Mouse (Mus musculus): ENCODE data around the gene 2010111I01Rik. TPM values are rescaled to one million over a fixed set of nuclear protein-coding genes. Genes with fewer than 3 reads are reported as not detected.
"Not testable (repeated sequence)": the region's sequence is repeated elsewhere in the genome, so short reads cannot be mapped to it uniquely, and the experiment has no call there.

2010111I01Rik gene
- total RNA-seq, 2 experiments from 2014 or later = 127 to 139 TPM

DNA sequence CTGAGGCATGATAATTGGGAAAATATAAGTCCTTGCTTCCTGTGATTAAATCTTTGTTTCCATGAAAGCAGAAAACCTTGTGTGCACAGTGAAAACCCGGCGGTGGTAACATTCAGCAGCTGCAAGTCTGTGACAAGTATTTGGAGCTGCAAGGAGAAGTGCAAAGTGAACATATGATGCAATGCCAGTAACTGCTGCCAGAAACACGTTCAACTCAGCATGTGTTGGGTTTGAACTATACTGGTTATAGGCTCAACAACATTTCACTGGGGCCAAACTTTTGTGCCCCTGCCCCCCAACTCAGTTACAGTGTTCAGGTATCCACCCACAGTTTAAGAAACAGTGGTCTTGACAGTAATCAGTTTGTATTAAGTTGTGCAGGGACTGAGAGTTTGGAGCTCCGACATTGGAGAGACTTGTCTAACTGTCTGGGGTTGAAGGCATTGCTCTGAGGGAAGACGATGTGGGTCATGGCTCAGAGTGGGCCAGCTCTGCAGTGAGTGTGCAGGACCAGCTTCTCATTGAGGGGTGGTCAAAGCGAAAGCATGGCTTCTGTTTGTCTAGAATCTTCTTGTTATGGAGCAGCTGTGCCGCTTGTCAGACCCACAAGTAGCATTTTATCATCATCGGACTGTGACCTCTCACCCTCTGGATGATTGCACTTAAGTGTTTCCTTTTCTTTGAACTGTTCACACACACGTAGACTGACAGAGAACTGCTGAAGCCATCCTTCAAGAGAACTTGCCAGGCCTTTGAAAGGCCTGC, 109.4 kb downstream of the 2010111I01Rik start:
- no peak for DNase-seq (ENCODE audit: low spot score in 2 of 2)

DNA sequence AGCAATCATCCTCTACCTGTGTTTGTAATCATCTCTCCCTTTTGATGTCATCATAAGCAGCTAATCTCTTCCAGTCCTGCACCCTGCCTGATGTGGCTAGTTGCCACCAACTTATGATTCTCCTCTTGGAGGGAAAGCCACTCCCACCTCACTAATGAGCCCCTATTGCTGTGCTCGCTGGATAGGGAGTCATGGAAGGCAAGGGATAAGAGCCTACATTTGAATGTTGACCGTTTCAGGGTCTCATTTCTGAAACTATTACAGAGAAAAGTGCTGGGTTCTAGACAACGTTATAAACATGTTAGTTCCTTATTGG, 109.9 kb downstream of the 2010111I01Rik start:
- no peak for DNase-seq (ENCODE audit: low spot score in 2 of 2)

DNA sequence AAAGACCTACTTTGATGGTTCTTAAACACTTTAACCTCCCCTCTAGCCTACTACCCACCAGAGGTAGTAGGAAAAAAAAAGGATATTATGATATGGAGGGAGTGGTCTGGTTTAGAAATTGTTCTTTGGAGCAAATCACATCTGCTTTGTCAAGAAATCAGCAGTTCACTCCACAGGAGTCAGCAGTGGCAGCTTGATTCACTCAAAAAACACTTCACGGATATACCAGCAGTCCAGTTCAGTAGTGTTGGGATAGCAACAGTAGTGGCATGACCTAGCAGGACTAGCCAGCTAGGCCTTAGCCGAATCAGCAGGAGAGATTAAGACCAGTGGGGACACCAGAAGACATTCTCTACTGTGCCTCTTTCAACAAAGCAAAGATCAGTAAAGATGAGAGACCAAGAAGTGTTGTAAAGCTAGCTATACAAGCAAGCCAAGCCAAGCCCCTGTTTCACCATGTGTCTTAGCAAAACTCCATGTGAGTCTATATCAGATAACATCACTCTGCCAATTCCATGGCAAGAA, 110.7 kb downstream of the 2010111I01Rik start:
- no peak for DNase-seq (ENCODE audit: low spot score in 2 of 2)

DNA sequence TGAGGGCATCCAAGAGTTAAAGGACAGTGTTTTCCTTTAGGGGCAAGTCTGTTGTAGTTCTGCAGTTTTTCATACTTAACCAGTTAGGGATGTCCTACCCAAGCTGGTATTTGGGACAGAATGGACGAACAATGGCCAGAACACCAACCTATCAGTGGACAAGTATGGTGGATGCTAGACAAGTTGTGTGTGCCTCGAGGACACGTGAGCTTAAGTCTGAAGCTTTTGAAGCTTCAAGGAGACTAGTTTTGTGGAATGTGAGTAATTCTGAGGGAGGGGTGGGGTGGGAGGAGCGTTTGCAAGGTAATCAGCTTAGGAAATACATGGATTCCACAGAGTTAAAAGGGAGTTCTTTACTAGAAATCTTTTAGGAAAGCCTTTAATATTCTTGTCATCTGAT, 115.5 kb downstream of the 2010111I01Rik start:
- no peak for DNase-seq (ENCODE audit: low spot score in 2 of 2)

DNA sequence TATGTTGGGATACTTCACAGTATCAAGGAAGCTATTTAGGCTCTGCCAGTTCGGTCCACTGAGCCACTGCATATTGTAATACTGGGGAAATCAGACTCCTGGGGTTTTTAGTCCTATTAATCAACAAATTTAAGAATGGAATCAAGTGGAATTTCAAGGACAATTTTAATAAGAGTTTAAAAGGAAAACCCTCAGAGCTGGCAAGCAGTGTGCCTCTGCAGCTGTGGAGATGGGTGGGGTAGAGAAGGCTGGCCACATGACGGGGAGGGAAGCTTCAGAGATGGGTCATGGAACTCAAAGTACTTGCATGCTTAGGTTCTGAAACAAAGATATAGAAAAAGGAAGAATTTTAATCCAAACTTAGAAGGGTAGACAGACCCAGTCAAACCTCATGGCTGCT, 116.1 kb downstream of the 2010111I01Rik start:
- DNase-seq (ENCODE audit: low spot score in 2 of 2) = no peak

DNA sequence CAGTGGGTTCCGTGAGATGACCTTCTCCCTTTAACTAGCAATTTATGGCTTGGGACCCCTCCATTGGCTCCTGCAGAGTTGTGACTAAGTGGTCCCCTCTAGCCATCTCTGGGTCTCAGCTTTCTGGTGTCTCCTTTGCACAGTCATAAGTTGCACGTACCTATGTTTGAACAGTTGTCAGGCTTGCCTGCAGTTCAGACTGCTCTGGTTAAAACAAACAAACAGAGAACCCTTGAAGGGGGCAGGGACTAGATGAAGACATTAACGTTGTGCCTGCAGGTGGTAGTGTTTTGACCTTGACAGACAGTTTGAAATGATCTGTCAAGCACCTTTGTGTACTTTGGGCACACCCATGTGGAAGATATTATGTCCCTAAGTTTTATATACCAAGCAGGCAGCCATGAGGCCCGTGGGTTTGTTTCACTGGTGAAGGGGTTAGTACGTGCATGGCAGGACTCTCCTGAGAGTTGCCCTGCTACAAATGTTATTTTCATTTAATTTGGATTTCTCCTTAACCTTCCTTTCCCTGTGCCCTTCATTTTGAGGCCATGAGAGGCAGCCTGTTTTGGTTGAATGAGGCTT, 118.0 kb downstream of the 2010111I01Rik start:
- no peak for DNase-seq (ENCODE audit: low spot score in 2 of 2)

DNA sequence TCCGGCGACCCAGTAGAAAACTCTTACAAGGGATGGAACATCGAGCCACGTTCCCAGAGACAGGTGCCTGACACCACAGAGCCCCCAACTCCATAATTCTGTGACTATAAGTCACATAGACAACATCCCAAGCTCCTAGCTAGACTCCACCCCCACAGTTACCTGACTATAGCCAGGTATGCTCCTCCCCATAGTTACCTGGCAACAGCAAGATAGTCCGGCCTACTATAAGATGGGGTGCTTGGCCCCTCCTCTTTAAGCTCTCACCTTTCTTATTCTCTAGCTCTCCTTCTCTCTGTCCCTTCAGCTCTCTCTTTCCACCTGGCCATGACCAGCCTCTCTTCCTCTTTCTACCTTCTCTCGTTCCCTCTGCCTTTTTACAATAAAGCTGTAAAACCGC, 118.4 kb downstream of the 2010111I01Rik start:
- DNase-seq (ENCODE audit: low spot score in 2 of 2) = not testable (repeated sequence)

DNA sequence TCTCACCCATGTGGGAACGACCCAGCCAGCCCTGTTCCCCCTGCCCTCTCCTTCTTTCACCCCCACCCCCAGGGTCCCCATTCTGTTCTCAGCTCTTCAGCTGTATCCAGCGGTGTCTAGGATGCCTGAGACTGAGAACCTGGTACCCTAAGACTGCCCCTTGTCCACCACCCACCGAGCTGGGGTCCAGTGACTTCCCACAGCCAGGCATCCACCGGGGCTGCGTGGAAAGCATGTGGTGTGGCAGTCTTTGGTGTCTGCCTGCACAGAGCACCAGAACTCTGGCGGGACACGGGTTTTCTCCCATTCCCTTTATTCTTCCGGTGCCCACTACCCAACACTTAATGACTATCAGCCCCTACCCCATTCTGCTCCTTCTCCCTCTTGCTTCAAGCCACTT, 119.0 kb downstream of the 2010111I01Rik start:
- DNase-seq (ENCODE audit: low spot score in 2 of 2) = no peak

DNA sequence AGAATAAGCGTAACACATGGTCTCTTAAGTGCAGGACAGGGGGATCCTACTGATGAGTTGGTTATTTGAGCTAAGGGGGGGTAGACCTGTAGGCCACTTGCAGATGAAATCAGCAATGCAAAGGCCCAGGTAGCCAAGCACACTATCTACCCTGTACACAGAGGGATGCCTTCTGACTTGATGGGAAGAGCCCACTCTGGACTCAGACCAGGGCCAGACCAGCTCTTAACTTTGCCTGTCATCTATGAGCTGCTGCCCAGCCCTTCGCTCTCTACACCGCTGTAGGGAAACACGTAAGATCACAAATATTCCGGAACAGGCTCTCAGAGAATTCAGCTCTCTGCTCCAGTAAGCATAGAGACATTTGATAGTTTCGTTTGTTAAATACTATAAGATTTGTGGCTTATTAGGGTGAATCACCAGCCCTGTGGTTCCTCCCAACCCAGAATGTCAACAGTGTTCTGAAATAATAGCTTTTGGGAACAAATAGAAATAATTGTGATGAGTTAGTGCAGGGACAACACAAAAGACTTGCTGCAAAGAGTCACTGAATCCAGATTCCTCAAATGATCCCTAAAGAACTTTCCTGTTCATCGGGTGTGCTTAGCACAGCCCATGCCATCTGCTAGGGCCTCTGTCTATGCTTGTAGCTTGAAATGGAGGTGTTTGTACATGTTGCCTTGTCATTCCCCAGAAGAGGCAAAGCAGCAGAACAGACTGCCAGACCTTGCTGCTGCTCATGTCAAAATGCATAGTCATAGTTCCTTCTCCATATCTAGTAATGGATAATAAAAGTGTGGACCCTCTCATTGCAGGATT, 123.4 kb downstream of the 2010111I01Rik start:
- DNase-seq (ENCODE audit: low spot score in 2 of 2) = no peak

DNA sequence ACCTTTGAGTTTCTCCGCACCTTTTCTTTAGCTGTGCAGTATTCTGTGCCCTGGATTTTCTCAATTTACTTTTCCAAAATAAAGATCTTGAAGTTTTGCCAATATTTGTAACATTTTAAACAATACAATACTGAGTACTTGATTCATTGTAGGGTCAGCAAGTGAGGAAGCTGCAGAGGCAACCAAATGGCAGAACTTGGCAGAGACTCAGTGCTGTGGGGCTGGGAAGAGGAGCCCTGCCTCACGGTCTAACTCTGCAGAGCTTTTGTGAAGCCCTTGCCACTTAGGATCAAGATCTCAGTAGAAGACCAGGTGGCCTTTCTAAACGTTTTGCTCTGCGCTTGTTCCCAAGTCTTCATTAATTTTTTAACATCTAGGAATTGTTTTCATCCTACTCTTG, 124.8 kb downstream of the 2010111I01Rik start:
- DNase-seq (ENCODE audit: low spot score in 2 of 2) = no peak

DNA sequence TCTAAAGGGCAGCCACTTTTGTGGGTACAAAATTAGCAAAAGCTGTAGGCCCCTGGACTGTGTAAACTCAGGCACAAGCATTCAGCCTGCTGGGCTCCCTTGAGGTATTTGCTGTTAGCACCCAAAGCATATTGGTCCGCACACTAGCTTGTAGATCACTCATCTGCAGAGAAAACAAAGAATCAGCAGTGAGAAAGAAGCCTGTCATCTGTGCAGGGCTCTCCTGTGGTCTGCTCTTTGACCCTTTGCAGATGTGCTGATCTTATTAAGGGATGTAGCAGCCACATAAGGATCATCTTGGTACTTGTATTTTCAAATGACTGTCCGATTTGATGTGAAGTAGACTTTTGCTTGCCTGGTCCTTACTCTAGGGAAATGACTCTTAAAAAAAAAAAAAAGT, 126.6 kb downstream of the 2010111I01Rik start:
- DNase-seq (ENCODE audit: low spot score in 2 of 2) = no peak

DNA sequence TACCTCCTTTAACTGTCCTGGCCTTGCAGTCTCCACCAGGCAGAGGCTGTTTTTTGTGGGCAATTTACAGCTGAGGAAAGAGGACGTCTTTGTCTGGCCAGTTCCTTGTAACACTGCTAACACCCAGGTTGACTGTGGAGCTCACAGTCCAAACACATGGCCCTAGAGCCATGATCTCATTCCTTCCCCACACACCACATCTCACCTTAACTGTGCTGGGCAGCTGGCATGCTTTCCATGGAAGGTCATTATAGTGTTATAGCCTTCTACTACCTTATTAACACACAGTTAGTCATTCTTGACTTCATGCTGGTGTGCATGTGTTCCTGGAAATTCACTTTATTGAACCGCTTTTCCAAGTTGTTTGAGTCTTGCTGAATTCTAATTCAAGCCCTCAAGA, 127.6 kb downstream of the 2010111I01Rik start:
- DNase-seq (ENCODE audit: low spot score in 2 of 2) = no peak

DNA sequence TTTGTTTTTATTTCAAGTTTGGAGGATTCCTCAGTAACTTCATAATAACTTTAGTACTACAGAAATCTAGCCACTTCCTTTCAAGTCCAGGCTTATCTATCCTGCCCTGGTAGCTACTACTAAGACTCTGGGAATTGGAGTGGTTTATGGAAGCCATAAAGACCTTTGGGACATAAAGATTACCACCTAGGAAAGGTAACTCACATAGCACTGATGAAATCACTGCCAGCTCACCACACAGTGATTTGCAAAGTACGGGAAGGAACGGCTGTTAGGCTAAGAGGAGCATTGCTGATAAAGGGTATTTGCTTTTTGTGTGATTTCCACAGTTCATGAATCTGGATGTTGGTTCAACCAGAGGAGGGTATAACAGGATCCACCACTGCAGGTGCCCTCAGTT, 128.2 kb downstream of the 2010111I01Rik start:
- DNase-seq (ENCODE audit: low spot score in 2 of 2) = no peak

DNA sequence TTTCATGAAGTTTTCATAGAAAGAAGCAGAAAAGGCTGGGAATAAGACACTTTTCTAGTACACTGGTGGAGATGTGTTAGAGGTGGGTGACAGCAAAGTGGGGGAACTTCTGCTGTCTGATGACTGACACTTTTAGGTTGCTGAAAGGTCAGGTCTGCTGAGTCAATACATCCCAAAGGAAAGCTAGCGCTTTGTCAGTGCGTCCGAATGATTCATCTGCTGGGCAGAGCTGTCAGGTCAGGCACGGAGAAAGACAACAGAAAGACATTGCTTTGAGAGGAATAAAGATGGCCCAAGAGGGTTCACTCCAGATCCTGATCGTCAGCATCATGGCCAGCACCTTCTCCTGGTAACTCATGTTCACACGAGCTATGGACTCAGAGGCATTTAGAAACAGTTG, 128.9 kb downstream of the 2010111I01Rik start:
- no peak for DNase-seq (ENCODE audit: low spot score in 2 of 2)

DNA sequence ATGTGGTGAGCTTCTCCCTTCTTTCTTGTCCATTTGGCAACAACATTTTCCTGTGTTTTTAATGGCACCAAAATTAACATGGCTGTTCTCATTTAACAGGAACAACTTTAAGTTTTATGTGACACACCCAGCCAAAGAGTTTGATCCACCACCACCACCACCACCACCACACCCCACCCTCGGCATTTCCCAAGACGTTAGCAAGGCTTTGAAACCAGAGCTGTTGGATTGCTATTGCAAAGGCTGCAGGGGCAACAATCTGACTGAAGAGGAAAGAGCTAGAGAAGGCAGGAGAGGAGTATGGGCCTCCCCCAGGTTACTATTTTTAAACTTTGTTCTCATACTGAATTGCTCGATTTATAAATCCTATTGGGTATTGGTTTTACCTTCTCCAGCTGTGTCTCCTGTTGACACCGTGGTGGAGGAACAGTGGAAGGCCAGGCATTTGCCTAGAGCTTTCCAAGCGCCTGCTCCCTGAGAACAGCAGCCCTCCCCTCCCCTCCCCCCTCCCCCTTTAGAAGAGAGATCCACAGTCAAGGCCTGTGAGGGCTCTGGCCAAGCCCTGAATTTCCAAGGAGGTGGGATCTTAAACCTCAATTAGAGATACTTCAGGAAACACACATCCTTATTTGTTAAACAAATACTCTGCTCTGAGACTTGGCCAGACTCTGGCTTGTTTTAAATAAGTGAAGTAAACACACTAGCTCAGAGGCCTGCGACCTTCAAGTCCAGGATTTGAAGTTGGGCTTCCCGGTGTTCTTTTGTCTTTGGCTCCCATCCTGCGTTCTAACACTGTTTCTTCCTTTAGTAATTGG, 129.8 kb downstream of the 2010111I01Rik start:
- DNase-seq (ENCODE audit: low spot score in 2 of 2) = no peak

DNA sequence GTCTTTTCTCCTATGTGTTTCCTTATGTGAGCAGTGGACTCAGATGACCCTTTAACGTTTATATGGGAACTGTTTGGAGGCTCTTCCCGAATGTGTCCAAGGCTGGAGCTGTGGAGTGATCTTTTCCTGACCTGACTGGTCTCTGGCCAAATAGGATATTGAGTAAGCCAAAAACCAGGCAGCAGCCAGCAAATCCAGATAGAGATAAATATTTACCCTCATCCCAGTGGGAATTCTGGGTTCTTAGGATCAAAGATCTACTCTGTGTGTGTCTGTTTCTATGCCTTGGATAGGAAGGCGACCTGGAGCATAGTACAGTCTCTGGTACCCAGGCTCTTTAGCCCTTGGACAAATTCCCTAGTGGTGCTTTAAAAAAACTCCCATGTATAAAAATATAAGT, 132.1 kb downstream of the 2010111I01Rik start:
- no peak for DNase-seq (ENCODE audit: low spot score in 2 of 2)

DNA sequence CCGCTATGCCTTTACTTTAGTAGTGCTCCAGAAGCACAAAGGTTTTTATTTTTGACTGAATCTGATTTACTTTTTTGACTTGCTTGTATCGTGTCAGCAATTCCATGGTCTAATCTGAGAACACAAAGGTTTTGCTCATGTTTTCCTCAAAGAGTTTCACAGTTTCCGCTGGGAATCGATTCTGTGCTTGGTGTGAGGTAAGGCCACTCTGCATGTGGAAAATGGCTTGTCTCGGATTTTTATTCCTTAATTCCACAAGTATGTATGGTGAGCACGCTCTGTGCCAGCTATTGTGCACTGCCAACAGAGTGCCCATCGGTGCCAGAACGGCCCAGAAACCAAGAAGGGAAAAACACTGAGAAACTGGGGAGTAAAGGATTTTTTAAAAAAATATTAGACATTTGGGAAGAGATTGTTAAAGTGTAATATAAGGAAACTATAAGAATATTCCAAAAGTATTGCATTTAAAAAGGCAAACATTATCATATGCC, 132.8 kb downstream of the 2010111I01Rik start:
- DNase-seq (ENCODE audit: low spot score in 2 of 2) = no peak

DNA sequence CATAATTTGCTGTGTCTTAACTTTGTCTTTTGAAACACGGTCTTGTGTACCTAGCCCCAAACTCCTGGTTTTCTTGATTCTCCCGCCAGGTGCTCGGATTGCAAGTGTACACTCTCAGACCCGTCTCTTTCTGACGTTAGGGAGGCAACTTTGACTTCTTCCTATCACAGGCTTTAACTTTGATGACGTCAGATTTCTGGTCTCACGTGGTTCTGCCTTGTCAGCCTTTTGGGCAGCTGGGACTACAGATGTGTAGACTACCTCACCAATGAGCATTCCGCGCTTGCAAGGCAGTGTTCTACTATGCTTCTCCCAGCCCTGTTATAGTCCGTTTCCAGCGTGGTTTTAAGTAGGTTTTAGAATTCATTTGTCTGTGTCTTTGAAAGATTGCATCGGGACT, 137.1 kb downstream of the 2010111I01Rik start:
- no peak for DNase-seq (ENCODE audit: low spot score in 2 of 2)

DNA sequence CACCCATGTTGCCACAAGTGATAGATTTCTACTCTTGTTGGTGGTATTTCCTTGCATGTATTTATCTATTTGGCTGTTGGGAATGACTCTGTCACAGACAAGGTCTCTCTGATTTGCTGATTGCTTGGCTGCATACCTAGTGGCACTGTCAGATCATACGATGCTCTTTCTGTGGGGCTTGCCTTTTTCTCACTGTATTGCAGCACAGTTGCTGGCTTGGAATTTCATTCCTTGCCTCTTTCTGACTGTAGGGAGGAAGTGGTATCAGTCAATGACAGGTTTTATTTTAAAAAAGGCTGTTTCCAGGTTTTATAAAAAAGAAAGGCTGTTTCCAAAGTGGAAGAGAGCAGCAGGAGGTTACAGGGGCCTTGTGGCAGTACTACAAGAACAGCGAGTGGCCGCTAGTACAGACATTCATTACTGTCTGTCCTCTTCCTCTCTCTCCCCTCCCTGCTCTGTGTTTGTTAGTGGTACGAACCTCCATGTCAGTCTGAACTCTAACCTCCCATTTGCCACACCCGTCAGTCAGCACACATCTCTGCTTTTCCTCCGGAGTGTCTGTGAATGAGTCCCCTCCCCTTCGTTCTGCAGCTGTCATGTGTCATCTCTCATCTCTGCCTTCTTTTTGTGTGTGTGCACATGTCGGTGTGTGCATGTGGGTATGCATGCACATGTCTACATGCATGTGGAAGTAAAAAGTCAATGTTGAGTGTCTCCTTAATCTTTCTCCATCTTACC, 138.3 kb downstream of the 2010111I01Rik start:
- DNase-seq (ENCODE audit: low spot score in 2 of 2) = no peak

DNA sequence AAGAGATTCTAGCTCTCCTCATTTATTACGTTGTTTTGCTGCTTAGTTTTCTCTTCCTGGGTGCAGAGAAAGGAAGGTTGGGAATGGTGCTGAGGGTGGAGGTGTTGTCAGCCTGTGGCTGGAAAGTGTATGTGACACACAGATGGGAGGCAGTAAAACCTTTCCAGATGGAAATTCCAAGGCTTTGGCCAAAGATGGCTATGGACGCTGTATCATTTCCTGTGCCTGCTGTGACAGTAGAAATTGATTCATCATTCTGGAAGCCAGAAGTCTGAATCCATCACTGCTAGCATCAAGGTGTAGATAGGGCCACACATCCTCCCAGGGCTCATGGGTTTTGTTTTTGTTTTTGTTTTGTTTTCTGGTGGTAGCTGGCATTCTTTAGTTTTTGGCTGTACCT, 141.9 kb downstream of the 2010111I01Rik start:
- DNase-seq (ENCODE audit: low spot score in 2 of 2) = no peak
